Mouse (Mus musculus) mouse trophoblast stem cell (cell line): ENCODE results near the gene Map10.

Experiments used
- in situ Hi-C, 2 experiments: fragments of 300-500 bp; cut with MseI, MboI; formaldehyde crosslinking; loops; 2 replicates in 1 of 2; 3 replicates in 1 of 2; pipeline ENCODE4 v1.15.1; 2025

The Map10 gene

GRCm38 (mm10) chr8:125716211-125716610 lies 46.6 kb downstream of the Map10 start:
- in situ Hi-C loops, result no loop called here

GRCm38 (mm10) chr8:125716613-125717012 lies 47.0 kb downstream of the Map10 start:
- in situ Hi-C loops, result no loop called here

- in situ Hi-C loops, result no loop called here
Observed at GRCm38 (mm10) chr8:125718914-125719313, 49.3 kb downstream of the Map10 start.

DNA sequence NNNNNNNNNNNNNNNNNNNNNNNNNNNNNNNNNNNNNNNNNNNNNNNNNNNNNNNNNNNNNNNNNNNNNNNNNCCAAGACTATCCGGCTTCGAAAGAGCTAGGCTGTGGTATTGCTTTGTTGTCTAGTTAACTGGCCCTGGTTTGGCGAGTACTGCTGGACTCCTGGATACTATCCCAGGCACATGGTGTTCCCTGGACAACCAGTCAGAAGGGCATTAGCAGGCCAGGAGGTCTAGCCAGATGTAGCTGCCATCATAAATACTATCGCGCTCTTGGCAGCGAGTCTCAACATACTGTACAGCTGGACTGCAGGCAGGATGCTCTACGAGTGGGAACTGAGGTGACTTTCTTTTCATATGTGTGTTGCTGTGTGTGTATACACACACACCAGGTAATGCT lies 53.1 kb downstream of the Map10 start:
- in situ Hi-C loops, result loop anchor here (5.0 kb wide), 1 partner anchor 150 kb away; no protein-coding TSS in a partner anchor
